Mouse (Mus musculus): ENCODE results near the gene Srsf3.

DNA sequence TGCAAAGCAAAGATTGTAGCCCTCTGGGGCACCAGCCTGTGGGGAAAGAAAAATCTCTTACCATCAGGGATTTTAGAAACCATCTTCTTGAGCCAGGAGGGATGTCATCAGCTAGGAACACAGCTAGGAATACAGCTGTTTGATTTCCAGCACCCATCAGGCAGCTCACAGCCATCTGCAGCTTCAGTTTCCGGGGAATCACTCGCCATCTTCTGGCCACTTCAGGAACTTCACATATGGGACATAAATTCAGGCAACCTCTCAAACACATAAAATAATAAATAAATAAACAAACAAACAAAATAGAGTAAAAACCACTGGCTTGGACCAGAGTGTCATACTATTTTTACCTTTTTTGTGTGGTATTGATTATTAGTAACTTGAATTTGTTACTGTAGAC is 16.8 kb upstream of the Srsf3 start:
- TF ChIP-seq CTCF (IDR thresholded peaks at IDR 0.05; ENCODE audit: extremely low read depth, insufficient read depth, low read length) (peak; percentile 39; the same call in 1 of the 2 replicates), POLR2A (IDR thresholded peaks at IDR 0.05; ENCODE audit: extremely low read depth, insufficient read depth, low read length) (no peak)

Data from cortical plate, adult 2 months (tissue).